Mouse (Mus musculus) gastrocnemius, adult 2 months (tissue): ENCODE results near the gene Hes5. TPM values are rescaled to one million over a fixed set of nuclear protein-coding genes. Genes with fewer than 3 reads are reported as not detected.

ENCODE experiments used
- DNase-seq: peaks from one replicate; pipeline ENCODE4 v3.0.0; 2022
- H3K27ac ChIP-seq: fragments of 200-600 bp; 2 replicates; pipeline ENCODE4 v1.8.1; 2022; ENCODE audit warnings: mild to moderate bottlenecking
- H3K4me3 ChIP-seq: fragments of 200-600 bp; 2 replicates; pipeline ENCODE4 v1.8.1; 2022; ENCODE audit warnings: mild to moderate bottlenecking, moderate library complexity
- CTCF ChIP-seq: fragments of 200-600 bp; IDR thresholded peaks from 2 replicates; pipeline ENCODE4 v1.8.1; 2022; ENCODE audit warnings: antibody characterized with exemption, mild to moderate bottlenecking, moderate library complexity
- intact Hi-C: fragments of 180-260 bp; cut with DNase I; formaldehyde crosslinking; loops from one replicate; pipeline ENCODE4 v1.15.1; 2025
- total RNA-seq, 2 experiments: library from RNA; stranded (reverse); gene quantifications; 2 replicates each; pipeline ENCODE4 v1.2.3; 2021

Gene Hes5
- total RNA-seq, 2 experiments from 2014 or later = not detected

DNA sequence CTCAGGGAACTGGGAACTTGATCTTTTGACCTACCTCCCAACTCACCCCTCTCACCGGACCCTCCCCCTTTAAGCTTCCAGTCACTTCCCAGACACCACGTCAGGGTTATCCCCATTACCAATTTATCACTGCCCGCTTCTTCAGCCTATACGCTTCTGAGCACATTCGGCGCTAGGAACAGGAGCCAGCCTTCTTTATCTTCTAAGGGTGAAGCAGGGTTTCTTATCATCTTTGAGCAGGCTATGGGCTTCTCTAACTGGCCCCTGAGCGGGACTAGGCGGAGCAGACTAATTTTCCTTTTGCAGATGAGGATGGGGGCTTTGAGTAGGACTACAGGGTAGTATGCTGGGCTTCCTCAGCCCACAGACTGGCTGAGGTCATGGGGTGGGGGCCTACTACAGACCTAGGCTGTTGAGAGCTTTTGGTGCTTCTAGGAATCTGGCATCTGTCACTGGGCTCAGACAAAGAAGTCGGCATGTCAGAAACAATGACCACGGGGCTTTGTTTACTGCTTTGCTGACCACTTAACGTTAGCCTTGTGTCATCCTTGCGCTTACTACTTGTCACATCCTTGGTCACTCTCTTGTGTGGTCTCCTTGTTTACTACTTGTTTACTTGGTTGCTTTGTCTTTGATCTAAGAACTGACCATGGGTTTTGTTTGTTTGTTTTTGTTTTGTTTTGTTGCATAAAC is 32.2 kb upstream of the Hes5 start, which contains the start of gene Tnfrsf14:
Gene Tnfrsf14, minus strand, starts transcription at position 169 of the 693 bp plus-strand sequence.
- no peak for TF ChIP-seq CTCF
- no peak for DNase-seq
- Histone ChIP-seq H3K27ac (peak within 1 kb of the TSS; percentile 85), H3K4me3 (peak within 1 kb of the TSS; percentile 74)
- intact Hi-C loops = no loop called here

DNA sequence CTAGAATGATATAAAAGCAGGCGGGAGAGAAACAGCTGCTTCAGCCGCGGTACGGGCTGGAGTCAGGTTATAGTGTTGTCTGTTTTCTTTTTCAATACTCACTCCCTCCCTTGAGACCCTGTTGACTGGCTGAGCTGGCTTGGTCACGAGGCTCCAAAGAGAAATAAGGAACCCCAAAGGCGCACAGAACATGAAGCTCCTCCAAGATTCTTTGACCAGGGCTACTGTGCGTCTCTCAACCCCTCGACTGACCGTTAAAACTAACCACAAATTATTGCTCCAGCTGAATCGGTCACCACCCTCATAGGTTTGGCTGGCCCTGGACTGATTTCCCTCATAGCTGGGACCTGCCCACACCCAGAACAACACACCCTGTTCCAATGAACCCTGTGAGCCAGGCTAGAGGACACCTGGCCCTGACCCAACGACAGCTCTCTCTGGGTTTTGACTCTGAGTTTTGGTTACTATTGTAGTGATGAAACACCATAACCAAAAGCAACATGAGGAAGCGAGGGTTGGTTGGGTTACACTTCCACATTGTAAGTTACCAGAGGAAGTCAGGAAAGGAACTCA is 31.5 kb upstream of the Hes5 start:
- Histone ChIP-seq H3K4me3 (peak overlapping the region; percentile 4), H3K27ac (peak overlapping the region; percentile 85)
- TF ChIP-seq CTCF = no peak
- intact Hi-C loops = no loop called here
- peak; percentile 72 for DNase-seq

DNA sequence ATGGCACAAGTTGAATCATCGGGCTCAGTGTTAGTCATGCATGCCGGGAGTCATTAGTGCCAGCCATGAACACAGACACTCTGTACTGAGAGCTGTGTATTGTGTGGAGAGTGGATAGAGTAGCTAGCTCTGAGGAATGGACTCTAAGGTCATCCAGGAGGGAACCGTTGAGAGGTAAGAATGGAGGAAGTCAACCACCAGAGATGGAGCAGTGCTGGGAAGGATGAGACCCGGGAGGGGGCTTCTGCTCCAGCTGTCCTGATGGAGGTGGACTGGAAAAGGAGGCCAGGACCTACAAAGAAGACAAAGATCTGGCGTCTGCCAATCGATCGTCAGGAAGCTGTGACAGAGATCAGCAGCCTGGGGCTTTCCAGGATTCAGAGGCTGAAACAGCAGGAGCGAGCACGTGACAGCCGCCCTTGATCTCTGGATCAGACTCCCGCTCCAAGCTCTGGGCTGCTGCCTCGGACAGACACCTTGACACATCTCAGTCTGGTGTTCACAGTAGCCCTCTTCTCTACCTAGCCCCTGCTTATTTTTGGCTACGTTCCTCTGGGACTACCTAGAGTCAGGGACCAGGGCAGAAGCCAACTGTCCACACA is 27.3 kb upstream of the Hes5 start:
- Histone ChIP-seq H3K27ac (no peak overlapping the region), H3K4me3 (no peak overlapping the region)
- intact Hi-C loops = no loop called here
- no peak for DNase-seq
- no peak for TF ChIP-seq CTCF

DNA sequence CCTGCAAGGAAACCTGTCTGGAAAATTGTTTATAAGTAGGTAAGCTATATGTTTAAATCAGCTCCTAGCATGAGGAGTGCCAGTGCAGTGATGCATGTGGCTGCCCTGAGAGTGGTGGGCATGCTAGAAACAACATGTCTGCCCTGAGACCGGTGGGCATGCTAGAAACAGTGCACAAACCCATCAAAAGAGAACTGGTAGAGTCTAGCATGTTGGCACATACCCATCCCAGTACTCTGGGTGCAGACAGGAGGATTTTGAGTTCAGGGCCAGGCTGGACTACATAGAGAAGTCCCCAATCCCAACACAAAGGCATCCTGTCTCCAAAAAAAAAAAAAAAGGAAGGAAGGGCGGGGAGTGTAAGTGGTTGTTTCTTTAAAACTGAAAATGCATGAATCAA is 25.9 kb upstream of the Hes5 start:
- no peak for TF ChIP-seq CTCF
- no peak for DNase-seq
- intact Hi-C loops = no loop called here
- Histone ChIP-seq H3K27ac (no peak overlapping the region), H3K4me3 (no peak overlapping the region)

DNA sequence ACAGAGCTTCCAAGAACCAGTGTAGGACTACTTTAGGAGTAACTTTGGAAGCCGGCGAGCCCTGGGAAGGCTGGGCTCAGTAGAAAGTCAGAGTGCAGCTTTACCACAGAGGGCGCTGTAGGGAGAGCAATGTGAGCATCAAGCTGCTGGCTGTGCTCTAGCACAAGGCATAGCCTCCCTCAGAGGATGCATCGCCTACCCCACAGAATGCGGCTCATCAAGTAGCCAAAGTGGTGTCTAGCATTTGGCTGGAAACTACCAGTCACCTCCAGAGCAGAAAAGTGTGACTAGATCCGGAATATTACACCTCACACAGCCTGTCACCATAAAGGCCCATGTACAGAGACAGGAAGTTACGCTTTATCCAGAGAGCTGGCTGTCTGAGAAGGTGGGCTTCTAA is 24.9 kb upstream of the Hes5 start:
- Histone ChIP-seq H3K27ac (no peak overlapping the region), H3K4me3 (no peak overlapping the region)
- intact Hi-C loops = no loop called here
- no peak for DNase-seq
- no peak for TF ChIP-seq CTCF

DNA sequence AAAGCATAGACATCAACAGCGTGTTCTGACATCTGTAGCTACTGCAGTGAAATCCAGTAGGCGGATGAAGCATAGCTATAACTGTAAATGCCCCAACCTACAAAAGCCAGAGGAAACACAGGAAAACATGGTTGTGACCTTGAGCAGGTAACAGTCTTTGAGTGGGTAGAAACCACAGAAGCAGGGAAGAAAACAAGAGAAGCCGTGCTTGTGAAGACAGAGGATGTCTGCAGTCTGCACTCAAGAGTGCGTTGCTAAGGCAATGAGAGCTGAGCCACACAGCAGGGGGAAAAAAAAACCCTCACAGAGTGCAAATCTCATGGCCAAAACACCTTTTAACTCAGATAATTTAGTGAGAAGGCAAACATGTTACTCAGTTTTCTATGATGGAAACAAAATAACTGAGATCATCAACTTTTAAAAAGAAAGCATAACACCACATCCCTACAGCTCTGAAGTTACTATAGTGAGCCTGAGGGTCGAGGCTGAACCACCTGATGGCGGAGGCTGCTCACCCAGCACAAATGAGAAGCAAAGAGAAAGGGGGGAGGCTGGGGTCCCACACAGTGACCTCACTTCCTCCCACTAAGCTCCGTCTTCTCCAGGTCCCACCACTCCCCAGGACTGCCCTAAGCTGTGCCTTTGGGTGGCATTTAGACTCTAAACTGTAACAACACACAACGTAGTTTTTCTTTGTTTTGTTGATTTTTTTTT is 24.0 kb upstream of the Hes5 start:
- no peak for DNase-seq
- intact Hi-C loops = no loop called here
- H3K27ac ChIP-seq = no peak overlapping the region
- no peak for TF ChIP-seq CTCF
- no peak overlapping the region for H3K4me3 ChIP-seq

DNA sequence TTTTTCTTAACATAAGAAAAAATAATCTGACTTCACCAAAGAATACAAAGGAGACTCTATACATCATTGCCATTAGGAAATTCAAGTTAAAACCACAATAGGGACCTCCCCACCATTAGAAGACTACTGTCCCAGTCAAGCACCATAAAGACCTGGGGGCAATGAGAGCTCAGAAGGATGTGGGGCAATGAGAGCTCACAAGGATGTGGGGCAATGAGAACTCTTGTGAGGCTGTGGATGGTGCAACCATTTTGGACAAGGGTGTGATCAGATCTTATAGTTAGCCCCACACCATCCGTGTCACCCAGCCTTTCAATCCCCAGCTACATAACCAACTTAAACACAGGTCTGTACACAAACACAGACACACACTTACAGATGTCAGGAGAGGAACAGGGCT is 23.0 kb upstream of the Hes5 start:
- DNase-seq = no peak
- intact Hi-C loops = no loop called here
- Histone ChIP-seq H3K27ac (no peak overlapping the region), H3K4me3 (no peak overlapping the region)
- TF ChIP-seq CTCF = no peak

DNA sequence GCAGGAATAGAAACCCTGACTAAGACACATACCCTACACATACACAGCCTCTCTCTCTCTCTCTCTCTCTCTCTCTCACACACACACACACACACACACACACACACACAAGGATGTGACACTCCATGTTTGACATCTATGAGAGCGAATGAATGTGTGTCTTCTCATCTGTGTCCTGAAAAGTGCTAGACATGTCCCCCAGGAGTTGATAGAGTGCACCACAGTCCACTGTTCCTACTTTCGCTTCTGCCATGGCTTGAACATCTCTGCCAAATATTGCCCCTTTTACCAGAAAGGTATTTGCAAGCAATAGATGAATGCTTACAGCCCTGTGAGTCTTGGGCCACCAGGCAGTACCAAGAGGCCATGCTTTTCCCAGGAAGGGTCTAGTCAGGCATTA is 20.6 kb upstream of the Hes5 start:
- H3K27ac ChIP-seq = no peak overlapping the region
- intact Hi-C loops = no loop called here
- DNase-seq = no peak
- no peak overlapping the region for H3K4me3 ChIP-seq
- no peak for TF ChIP-seq CTCF

DNA sequence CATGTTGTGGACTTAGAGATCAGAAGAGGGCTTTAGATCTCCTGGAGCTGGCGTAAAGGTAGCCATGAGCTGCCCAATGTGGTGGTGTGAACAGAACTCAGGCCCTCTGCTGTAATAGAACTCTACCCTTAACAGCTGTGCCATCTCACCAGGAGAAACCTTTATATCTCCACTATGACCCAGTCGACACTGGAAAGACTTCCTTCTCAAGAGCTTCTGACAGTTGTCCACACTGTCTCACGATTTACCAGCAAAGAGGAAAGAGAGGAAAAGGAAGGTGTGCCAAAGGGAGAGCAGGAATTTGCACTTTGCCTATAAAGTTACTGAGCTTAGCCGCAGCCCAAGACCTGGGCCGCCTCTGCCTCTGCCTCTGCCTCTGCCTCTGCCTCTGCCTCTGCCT is 18.9 kb upstream of the Hes5 start:
- intact Hi-C loops = no loop called here
- TF ChIP-seq CTCF = no peak
- Histone ChIP-seq H3K27ac (no peak overlapping the region), H3K4me3 (no peak overlapping the region)
- no peak for DNase-seq

DNA sequence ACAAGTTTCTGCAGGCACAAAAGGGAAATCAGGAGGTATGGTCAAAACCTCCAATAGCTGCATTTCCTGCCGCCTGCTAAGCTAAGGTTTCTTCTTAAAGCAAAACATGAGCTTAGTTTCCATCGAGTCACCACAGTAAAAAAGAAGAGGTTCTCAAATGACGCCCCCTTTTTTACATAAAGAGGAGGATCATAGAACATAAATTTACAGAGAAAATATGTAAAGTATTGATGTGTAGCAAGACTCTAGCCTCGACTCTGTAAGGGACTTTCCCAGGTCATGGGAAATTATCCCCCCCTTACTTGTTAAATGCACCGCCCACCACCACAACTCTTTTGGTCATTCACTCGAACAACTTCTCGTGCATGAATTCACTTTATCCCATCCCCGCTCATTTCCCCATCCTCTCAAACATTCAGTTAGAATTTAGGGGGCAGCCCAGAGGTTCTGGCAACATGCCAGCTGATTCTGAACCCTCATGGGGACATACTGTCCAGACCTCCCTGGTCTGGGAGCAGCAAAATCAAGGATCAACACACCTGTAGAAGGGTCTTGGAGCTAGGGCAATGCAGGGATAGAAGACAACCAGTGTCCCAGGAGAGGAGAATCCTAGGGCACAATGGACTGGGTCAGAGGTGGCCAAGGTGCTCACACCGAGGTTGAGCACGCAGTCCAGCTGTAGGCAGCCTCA is 17.9 kb upstream of the Hes5 start:
- H3K4me3 ChIP-seq = no peak overlapping the region
- intact Hi-C loops = no loop called here
- no peak overlapping the region for H3K27ac ChIP-seq
- no peak for DNase-seq
- no peak for TF ChIP-seq CTCF

DNA sequence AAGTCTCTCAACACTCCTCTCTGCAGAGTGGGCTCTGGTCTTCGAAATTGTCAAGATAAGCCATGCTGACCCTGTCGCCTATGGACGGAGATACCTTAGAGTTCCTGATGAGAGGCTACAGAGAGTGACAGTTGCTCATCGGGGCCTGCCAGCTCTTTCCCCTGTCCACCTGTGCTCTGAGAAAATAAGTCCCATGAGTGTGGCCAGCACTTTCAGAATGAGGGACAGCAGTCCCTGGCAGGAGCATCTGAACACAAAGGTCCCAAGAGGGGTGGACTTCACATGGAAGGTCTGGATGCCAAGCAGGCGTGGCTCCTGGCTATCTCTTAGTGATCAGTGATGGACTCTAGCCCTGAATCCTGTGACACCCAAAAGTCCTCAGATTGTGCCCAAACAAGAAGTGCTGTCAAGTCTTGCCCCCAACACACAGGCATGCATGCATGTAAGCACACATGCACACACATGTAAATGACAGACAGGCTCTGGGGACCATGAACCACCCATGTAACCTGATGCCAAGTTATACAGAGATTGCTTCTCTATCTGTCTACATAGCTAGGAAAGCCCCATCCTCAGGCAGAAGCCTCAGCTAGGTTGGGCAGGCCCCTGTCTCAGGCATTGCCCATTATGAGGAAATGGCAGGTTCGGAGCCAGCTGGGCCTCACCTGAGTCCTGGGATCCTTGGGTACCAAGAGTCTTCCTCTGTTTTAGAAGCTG is 17.2 kb upstream of the Hes5 start:
- no peak overlapping the region for H3K4me3 ChIP-seq
- intact Hi-C loops = loop anchor here (1.0 to 2.0 kb wide), 4 partner anchors 23 to 123 kb away; no protein-coding TSS in a partner anchor
- DNase-seq = no peak
- peak overlapping the region; percentile 46; the same call in 1 of the 2 replicates for H3K27ac ChIP-seq
- no peak for TF ChIP-seq CTCF

DNA sequence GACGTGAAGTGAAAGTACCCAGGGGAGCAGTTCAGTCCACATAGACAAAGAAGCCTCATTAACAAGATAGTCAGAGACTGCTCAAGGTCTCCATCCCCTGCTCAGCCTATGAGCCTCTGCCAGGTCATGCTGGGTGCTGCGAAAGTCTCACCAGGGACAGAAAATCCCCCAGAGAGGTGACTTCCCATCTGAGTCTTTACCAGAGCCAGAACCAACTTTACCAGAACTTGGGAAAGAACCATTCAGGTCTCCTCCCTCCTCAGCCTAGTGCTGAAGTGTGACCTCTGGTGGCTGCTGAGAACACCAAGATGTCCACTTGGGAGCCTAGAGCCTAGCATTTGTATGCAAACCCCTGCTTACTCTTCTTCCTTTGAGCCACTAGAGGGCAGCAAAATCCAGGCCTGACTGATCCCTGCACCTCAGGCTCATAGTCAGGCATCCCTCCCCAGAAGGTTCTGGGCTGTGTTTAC is 16.6 kb upstream of the Hes5 start:
- Histone ChIP-seq H3K27ac (peak overlapping the region; percentile 46; the same call in 1 of the 2 replicates), H3K4me3 (no peak overlapping the region)
- peak; percentile 79 for DNase-seq
- intact Hi-C loops = loop anchor here (1.0 to 2.0 kb wide), 4 partner anchors 23 to 122 kb away; no protein-coding TSS in a partner anchor
- TF ChIP-seq CTCF = no peak; the same call in 1 of the 2 replicates
